Mouse (Mus musculus): ENCODE data around the gene Col18a1. TPM values are rescaled to one million over a fixed set of nuclear protein-coding genes. Genes with fewer than 3 reads are reported as not detected.

Gene Col18a1
- polyA plus RNA-seq, 1 experiment, result 85.0 TPM

DNA sequence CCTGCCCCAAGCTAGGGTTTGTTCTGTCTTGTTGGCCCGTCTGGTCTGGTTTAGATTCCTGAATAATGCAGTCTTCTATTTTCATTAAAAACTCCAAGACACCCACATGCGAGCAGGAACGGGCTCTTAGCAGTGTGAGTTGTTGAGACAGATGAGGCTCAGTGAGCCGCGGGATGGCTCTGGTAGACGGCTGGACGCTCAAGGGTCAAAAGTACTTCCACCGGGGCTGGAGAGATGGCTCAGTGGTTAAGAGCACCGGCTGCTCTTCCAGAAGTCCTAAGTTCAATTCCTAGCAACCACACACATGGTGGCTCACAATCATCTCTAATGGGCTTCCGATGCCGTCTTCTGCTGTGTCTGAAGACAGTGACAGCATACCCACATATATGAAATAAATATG is 46.9 kb downstream of the Col18a1 start:
- H3K4me1 ChIP-seq (ENCODE audit: control insufficient read depth, insufficient read depth, low read length), result peaks cover 8% of the 10 kb centered on the region
- H3K4me3 ChIP-seq (ENCODE audit: insufficient read depth, low read length), result no peak overlapping the region
- TF ChIP-seq POLR2A (IDR thresholded peaks at IDR 0.05; ENCODE audit: low read depth, low read length) (no peak), CTCF (IDR thresholded peaks at IDR 0.05; ENCODE audit: borderline replicate concordance, insufficient read depth, low read length) (no peak)
- H3K27ac ChIP-seq (ENCODE audit: insufficient read depth, low read length), result no peak overlapping the region

DNA sequence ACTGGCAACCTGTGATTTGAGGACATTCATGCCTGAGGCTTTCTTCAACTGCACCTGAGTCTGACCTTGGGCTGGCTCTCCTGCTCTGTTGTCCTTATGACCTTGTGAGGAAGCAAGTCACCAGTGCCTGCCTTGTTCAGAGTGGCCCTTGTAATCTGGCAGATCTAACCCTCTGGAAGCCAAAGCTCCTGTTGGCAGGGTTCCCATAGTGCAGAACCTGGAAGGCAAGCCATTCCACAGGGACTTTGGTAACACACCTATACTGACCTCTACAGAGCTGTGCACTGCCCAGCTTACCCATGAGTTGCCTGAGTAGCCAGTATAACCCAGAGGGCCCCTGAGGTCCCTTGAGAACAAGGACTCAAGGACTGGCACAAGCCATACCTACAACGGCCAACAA is 48.0 kb downstream of the Col18a1 start:
- no peak overlapping the region for H3K4me3 ChIP-seq (ENCODE audit: insufficient read depth, low read length)
- TF ChIP-seq CTCF (IDR thresholded peaks at IDR 0.05; ENCODE audit: borderline replicate concordance, insufficient read depth, low read length) (no peak), POLR2A (IDR thresholded peaks at IDR 0.05; ENCODE audit: low read depth, low read length) (no peak)
- H3K4me1 ChIP-seq (ENCODE audit: control insufficient read depth, insufficient read depth, low read length), result peaks cover 6% of the 10 kb centered on the region; the same call in 1 of the 2 replicates
- H3K27ac ChIP-seq (ENCODE audit: insufficient read depth, low read length), result no peak overlapping the region

DNA sequence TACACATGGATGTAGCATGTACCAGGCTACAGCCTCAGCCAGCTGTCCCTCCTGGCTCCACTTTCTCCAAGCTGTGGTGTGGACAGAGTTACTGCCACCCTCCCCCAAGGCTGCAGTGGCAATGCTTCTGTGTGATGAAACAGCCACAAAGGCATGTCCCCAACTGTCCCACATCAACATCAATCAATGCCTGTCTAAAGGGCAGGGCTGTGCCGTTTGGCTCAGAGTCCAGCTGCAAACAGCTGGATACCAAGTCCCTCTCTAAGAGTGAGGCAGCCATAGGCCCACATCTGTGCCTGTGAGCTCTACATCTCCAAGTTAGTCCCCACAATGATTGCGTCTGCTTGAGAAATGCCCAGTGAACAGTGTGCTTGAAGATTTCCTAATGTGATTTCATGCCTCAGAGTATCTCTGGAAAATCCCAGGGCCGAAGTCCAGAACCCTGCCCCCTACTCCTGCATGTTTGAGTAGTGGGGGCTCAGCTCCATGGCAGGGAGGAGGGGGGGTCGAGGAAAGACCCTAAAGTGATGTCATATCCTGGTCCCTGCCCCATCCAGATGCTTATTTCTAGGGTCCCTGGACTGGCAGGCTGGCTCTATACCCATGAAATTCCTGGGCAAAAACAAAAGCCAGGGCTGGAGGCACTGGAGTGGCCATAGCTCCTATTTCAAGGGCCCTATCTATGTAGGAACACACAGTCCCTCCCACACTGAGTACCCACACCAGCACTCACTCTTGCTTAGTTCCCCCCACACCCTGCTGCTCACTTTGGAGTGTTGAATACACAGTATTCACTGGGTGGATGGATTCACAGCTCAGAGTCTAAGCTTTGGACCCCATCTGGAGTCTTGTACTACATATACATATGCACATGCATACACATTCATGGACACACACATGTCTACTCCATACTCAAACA is 49.6 kb downstream of the Col18a1 start:
- Histone ChIP-seq H3K4me3 (ENCODE audit: insufficient read depth, low read length) (no peak overlapping the region), H3K27ac (ENCODE audit: insufficient read depth, low read length) (no peak overlapping the region), H3K4me1 (ENCODE audit: control insufficient read depth, insufficient read depth, low read length) (peaks cover 6% of the 10 kb centered on the region; the same call in 1 of the 2 replicates)
- TF ChIP-seq CTCF (IDR thresholded peaks at IDR 0.05; ENCODE audit: borderline replicate concordance, insufficient read depth, low read length), result no peak
- no peak for TF ChIP-seq POLR2A (IDR thresholded peaks at IDR 0.05; ENCODE audit: low read depth, low read length)

DNA sequence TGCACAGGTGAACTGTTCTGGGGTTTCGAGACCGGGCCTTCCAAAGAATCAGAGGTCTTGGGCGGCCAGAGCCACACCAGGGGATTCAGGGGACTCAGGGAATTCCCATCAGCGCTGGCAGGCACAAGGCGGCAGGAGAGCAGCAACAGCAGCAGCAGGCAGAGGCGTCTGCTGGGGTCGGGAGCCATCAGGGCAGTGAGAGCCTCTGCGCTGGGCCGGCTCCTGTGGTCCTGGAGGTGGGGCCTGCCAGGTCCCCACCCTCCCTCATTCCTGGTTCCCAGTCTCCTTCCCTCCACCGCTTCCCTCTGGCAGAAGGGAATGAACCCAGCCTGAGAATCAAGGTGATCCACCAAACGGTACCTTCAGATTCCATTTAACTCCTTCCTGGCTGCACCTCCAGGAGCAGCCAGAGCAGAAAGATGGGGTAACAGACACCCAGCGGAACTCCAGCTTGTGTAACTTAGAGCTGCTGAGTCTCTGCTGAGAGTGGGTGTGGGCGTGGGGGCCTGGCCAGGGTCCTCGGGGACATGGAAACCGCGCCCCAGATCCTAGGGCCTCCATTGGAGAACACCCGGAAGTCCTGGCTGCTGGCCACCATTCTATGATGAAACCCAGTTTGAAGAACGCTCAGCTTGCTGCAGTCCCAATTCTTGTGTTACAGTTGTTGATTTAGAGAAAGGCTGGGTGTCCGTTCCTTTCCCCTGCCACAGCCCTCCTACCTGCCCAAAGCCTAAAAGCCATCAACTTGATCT is 52.7 kb downstream of the Col18a1 start:
- Histone ChIP-seq H3K4me1 (ENCODE audit: control insufficient read depth, insufficient read depth, low read length) (peaks cover 6% of the 10 kb centered on the region; the same call in 1 of the 2 replicates), H3K27ac (ENCODE audit: insufficient read depth, low read length) (no peak overlapping the region), H3K4me3 (ENCODE audit: insufficient read depth, low read length) (no peak overlapping the region)
- TF ChIP-seq CTCF (IDR thresholded peaks at IDR 0.05; ENCODE audit: borderline replicate concordance, insufficient read depth, low read length) (no peak), POLR2A (IDR thresholded peaks at IDR 0.05; ENCODE audit: low read depth, low read length) (no peak)

DNA sequence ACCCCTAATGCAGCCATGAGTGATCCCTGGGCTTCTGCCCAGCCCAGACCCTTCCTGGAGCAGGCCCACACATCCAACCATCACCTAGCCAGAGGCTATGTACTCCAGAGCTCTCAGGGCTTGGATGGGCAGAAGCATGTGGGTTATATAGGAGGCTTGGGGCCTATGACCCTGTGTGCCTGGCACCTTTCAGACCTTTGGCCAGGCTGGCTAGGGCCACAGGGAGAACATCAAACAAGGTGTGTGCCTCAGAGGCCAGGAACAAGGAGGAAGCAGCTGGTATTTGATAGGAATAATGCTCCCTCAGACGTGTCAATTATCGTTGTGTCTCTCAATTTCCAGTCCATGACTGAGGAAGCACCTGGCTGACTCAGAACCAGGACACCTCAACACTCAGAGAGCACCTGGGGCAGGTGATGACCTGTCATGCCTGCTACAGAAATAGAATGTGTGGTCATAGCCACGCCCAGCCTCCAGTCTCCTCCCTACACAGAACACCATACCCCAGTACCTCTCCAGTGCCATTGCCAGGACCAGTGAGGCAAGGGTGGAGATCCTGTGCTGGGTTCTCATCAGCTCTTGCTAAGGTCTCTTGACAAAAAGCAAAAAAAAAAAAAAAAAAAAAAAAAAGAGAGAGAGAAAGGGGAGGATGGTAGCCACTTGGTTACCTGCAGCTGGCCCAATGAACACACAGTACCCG is 54.6 kb downstream of the Col18a1 start:
- H3K4me3 ChIP-seq (ENCODE audit: insufficient read depth, low read length), result no peak overlapping the region
- no peak overlapping the region for H3K27ac ChIP-seq (ENCODE audit: insufficient read depth, low read length)
- H3K4me1 ChIP-seq (ENCODE audit: control insufficient read depth, insufficient read depth, low read length), result peaks cover 5% of the 10 kb centered on the region; the same call in 1 of the 2 replicates
- TF ChIP-seq CTCF (IDR thresholded peaks at IDR 0.05; ENCODE audit: borderline replicate concordance, insufficient read depth, low read length) (no peak), POLR2A (IDR thresholded peaks at IDR 0.05; ENCODE audit: low read depth, low read length) (no peak)

DNA sequence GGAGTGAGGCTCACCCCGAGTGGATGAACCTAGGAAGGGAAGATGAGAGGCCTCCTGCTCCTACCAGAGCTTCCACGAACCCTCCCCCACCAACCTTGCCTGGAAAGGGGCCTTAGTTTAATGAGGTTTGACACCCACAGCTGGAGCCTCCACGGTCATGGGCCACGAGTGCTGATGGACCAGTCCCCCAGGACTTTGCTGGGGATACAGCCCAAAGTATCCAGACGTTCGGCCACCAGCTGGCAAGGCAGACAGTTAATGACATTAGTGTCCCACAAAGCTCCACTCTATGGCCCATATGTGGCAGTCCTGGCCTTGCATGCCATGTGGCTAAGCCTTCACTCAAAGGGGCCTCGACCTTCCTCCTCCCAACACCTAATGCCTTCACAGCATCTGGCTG is 55.5 kb downstream of the Col18a1 start:
- H3K4me1 ChIP-seq (ENCODE audit: control insufficient read depth, insufficient read depth, low read length), result no peaks in the 10 kb centered on the region
- no peak overlapping the region for H3K4me3 ChIP-seq (ENCODE audit: insufficient read depth, low read length)
- TF ChIP-seq POLR2A (IDR thresholded peaks at IDR 0.05; ENCODE audit: low read depth, low read length) (no peak), CTCF (IDR thresholded peaks at IDR 0.05; ENCODE audit: borderline replicate concordance, insufficient read depth, low read length) (no peak)
- H3K27ac ChIP-seq (ENCODE audit: insufficient read depth, low read length), result no peak overlapping the region

DNA sequence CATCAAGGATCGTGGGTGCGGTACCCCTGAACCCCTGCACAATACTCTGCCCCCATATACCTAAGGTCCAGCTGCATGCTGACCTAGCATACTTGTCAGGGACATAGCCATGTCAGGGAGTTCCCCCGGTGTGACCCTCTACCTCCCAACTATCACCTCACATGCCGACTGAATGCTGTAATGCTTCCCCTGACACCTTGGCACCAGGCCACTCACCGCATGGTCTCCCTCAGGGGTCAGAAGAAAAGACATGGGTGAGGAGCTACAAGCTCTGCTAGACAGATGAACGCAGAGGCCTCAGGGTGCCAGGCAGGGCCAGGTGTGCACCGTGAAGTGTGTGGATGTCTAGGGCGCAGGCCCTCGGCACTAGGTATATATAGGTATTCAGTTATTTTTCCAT is 56.3 kb downstream of the Col18a1 start:
- TF ChIP-seq CTCF (IDR thresholded peaks at IDR 0.05; ENCODE audit: borderline replicate concordance, insufficient read depth, low read length) (no peak), POLR2A (IDR thresholded peaks at IDR 0.05; ENCODE audit: low read depth, low read length) (no peak)
- no peak overlapping the region for H3K27ac ChIP-seq (ENCODE audit: insufficient read depth, low read length)
- no peaks in the 10 kb centered on the region for H3K4me1 ChIP-seq (ENCODE audit: control insufficient read depth, insufficient read depth, low read length)

DNA sequence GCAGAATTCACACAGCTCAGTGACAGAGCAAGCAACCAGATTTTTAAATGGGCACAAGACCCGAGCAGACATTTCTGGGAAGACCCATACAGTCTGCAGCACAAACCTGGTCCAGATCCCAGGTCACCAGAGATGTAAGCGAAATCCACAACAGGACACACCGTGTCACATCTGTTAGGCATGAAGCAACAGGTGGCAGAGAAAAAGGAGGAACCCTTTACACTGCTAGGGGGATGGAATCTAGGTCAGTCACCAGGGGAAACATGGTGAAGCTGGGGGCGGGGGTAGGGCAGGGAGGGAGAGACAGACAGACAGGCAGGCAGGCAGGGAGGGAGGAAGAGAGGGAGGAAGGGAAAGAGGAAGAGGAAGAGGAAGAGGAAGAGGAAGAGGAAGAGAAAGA is 58.2 kb downstream of the Col18a1 start:
- Histone ChIP-seq H3K4me1 (ENCODE audit: control insufficient read depth, insufficient read depth, low read length) (no peaks in the 10 kb centered on the region), H3K4me3 (ENCODE audit: insufficient read depth, low read length) (no peak overlapping the region), H3K27ac (ENCODE audit: insufficient read depth, low read length) (no peak overlapping the region)
- TF ChIP-seq POLR2A (IDR thresholded peaks at IDR 0.05; ENCODE audit: low read depth, low read length), result no peak
- TF ChIP-seq CTCF (IDR thresholded peaks at IDR 0.05; ENCODE audit: borderline replicate concordance, insufficient read depth, low read length), result no peak

More for the DNA sequence above, 56.3 kb downstream of the Col18a1 start:
- no peak overlapping the region for H3K4me3 ChIP-seq (ENCODE audit: insufficient read depth, low read length)

DNA sequence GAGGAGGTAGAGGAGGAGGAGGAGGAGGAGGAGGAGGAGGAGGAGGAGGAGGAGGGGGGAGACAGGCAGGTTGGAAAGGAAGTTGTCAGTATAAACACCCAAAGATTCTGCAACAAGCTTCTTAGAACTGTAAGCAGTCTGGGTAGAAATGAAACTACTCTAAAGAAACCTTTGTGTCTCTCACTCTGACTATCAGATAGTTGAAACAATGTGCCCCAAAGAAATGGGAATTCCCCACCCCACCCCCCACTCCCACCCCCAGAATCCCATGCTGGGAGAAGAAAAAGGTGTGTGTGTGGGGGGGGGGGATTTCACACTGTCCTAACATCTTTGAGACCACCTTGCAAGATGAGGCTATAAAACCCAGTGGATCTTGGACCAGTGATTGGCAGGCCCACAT is 62.0 kb downstream of the Col18a1 start:
- H3K27ac ChIP-seq (ENCODE audit: insufficient read depth, low read length), result no peak overlapping the region
- H3K4me1 ChIP-seq (ENCODE audit: control insufficient read depth, insufficient read depth, low read length), result no peaks in the 10 kb centered on the region
- TF ChIP-seq CTCF (IDR thresholded peaks at IDR 0.05; ENCODE audit: borderline replicate concordance, insufficient read depth, low read length), result no peak
- no peak for TF ChIP-seq POLR2A (IDR thresholded peaks at IDR 0.05; ENCODE audit: low read depth, low read length)
- no peak overlapping the region for H3K4me3 ChIP-seq (ENCODE audit: insufficient read depth, low read length)

All from embryonic fibroblast, embryonic 13.5 days (primary cell).